Mouse (Mus musculus): ENCODE measurements around the gene Arnt. TPM values are rescaled to one million over a fixed set of nuclear protein-coding genes. Genes with fewer than 3 reads are reported as not detected.
"Not testable (repeated sequence)": the region's sequence is repeated elsewhere in the genome, so short reads cannot be mapped to it uniquely, and the experiment has no call there.

The Arnt gene
- total and polyA plus RNA-seq, 3 experiments, result 52.6 to 63.4 (median 53.9) TPM

DNA sequence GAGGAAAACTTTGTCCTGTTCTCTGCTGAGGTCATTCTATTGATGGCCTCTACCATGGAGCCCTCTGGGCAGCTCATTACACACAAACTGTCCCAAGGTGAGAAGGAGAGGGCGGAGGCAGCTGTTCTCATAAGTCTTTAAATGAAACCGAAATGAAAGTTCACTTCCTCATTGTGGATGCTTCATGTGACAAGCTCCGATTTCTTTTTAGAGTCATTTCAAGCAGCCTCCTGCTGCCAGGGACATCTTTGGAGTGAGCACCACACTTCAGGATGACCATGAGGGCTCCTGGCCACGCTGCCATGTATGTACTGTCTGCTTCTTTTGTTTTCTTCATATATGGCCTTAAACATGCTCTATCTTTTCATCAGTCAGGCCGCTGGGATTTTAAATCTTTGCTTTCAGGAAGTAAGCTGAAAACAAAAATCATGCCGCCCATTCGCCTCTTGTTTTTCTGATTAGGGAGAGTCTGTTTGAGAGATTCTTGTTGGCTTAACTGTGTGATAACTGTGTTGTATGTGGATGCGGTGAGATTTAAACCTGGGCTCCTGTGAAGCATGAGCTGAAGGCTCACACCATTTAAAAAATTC is 92.5 kb downstream of the Arnt start, which contains the start of gene Ctss:
TSS of gene Ctss (plus strand) at position 165 of the 590 bp plus-strand sequence.
- no peak for DNase-seq

DNA sequence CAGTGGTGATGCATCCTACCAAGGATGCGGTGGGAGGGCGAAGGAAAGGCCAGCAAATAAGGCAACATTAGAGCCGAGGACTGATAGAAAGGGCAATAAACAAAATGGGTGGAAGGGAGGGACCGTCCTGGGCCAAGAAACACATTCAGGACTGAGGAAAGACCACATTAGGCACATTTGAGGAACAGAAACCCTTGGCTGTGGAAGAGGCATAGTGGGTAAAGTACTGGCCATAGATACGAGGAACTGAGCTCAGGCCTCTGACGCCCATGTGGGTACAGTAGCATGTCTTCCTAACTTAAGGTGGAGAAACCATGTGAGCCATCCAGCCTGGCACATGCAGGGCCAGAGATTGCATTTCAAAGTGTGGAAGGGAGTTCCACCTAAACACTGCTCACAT is 95.6 kb downstream of the Arnt start:
- no peak for DNase-seq

- no peak for DNase-seq
Observed at GRCm38 (mm10) chr3:95531025-95531424, 96.8 kb downstream of the Arnt start.

DNA sequence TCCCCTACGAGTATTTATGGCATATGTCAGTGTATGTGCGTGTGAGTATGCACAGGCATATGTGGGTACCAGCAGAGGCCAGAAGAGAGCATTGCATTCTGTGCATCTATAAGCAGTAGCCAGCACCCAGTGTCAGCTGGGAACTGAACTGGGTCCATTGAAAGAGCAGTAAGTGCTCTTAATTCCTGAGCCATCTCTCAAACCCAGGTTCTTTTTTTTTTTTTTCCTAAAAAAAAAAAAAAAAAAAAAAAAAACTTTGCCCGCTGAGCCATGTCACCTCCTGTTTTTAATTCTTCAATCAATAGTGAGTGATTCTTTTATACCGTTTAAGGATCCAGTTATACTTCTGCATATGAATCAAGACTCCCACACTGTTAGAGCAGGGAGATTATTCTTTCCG is 99.2 kb downstream of the Arnt start:
- DNase-seq, result no peak

GRCm38 (mm10) chr3:95534927-95535326 is 100.7 kb downstream of the Arnt start:
- DNase-seq, result no peak

DNA sequence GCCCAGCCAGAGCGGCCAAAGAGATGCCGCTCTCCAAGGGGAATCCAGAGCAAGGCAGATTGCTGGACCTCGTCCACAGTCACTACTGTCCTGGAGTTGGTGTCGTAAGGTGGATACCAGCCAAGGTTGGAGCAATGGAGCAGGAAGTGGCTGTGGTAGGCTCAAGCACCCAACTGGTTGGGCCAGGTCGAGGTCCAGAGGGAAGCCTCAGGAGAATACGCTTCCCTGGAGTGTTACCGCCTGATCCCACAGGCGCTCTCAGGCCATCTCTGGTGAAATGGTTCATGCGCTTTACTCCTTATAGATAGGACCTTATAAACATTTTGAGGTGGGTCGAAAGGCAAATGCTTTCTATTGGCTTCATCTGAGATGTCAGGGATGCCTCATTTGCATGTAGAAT is 104.7 kb downstream of the Arnt start:
- no peak for DNase-seq

GRCm38 (mm10) chr3:95539837-95540236 is 105.6 kb downstream of the Arnt start:
- no peak for DNase-seq

DNA sequence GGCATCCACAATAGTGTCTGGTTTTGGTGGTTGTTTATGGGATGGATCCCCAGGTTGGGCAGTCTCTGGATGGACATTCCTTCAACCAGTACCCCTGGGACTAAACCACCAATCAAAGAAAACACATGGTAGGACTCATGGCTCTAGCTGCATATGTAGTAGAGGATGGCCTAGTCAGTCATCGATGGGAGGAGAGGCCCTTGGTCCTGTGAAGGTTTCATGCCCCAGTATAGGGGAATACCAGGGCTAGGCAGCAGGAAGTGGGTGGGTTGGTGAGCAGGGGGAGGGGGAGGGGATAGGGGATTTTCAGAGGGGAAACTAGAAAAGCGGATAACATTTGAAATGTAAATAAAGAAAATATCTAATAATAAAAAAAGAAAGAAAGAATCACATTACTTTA is 107.0 kb downstream of the Arnt start:
- DNase-seq, result not testable (repeated sequence)

GRCm38 (mm10) chr3:95542171-95542570 is 108.0 kb downstream of the Arnt start:
- DNase-seq, result no peak

GRCm38 (mm10) chr3:95542981-95543380 is 108.8 kb downstream of the Arnt start:
- no peak for DNase-seq

Other genes with a start within 250 kb of the Arnt start
- gene Gabpb2, start 216.5 kb upstream of the Arnt start, total RNA-seq (2021), result 10 to 100 TPM; 19.0 to 21.1 TPM
- 4.0 and 4.5 TPM in 2 replicates for gene Gabpb2, start 216.5 kb upstream of the Arnt start, polyA plus RNA-seq (2012; rRNA removed)
- gene Cdc42se1, start 205.7 kb upstream of the Arnt start, total RNA-seq (2021), result 100 to 1,000 TPM in 1 of 2 experiments, 10 to 100 TPM in 1; 89.7 to 102 TPM
- gene Cdc42se1, start 205.7 kb upstream of the Arnt start, polyA plus RNA-seq (2012; rRNA removed), result 46.1 and 53.0 TPM in 2 replicates
- gene Mllt11, start 202.2 kb upstream of the Arnt start, total RNA-seq (2021), result 1 to 10 TPM; 8.0 to 8.7 TPM
- gene Mllt11, start 202.2 kb upstream of the Arnt start, polyA plus RNA-seq (2012; rRNA removed), result 7.2 and 9.2 TPM in 2 replicates
- gene Gm128, start 192.8 kb upstream of the Arnt start, total RNA-seq (2021), result under 1 TPM in 1 of 2 experiments, not detected in 1; 0.21 TPM
- 0.20 and 0.22 TPM in 2 replicates for gene Gm128, start 192.8 kb upstream of the Arnt start, polyA plus RNA-seq (2012; rRNA removed)
- gene Bnipl, start 183.2 kb upstream of the Arnt start, total RNA-seq (2021), result not detected
- gene Bnipl, start 183.2 kb upstream of the Arnt start, polyA plus RNA-seq (2012; rRNA removed), result not detected in 2 replicates
- 100 to 1,000 TPM; 131 to 139 TPM for gene Mindy1, start 153.0 kb upstream of the Arnt start, total RNA-seq (2021)
- gene Mindy1, start 153.0 kb upstream of the Arnt start, polyA plus RNA-seq (2012; rRNA removed), result 209 and 296 TPM in 2 replicates
- gene Prune1, start 152.3 kb upstream of the Arnt start, total RNA-seq (2021), result 10 to 100 TPM; 26.3 to 31.1 TPM
- gene Prune1, start 152.3 kb upstream of the Arnt start, polyA plus RNA-seq (2012; rRNA removed), result 14.1 and 15.4 TPM in 2 replicates
- 1 to 10 TPM; 1.2 to 2.5 TPM for gene Anxa9, start 127.2 kb upstream of the Arnt start, total RNA-seq (2021)
- gene Anxa9, start 127.2 kb upstream of the Arnt start, polyA plus RNA-seq (2012; rRNA removed), result 0.88 and 1.3 TPM in 2 replicates
- 100 to 1,000 TPM; 224 to 263 TPM for gene Cers2, start 119.6 kb upstream of the Arnt start, total RNA-seq (2021)
- 78.7 and 99.1 TPM in 2 replicates for gene Cers2, start 119.6 kb upstream of the Arnt start, polyA plus RNA-seq (2012; rRNA removed)
- gene Setdb1, start 77.2 kb upstream of the Arnt start, total RNA-seq (2021), result 10 to 100 TPM; 20.7 to 21.7 TPM
- 6.9 and 7.6 TPM in 2 replicates for gene Setdb1, start 77.2 kb upstream of the Arnt start, polyA plus RNA-seq (2012; rRNA removed)
- not detected for gene 4930558C23Rik, start 31.5 kb upstream of the Arnt start, total RNA-seq (2021)
- gene 4930558C23Rik, start 31.5 kb upstream of the Arnt start, polyA plus RNA-seq (2012; rRNA removed), result not detected in 2 replicates
- 1 to 10 TPM; 4.4 to 5.0 TPM for gene Ctsk, start 64.9 kb downstream of the Arnt start, total RNA-seq (2021)
- 0.48 and 0.86 TPM in 2 replicates for gene Ctsk, start 64.9 kb downstream of the Arnt start, polyA plus RNA-seq (2012; rRNA removed)
- 10 to 100 TPM; 51.8 to 57.1 TPM for gene Ctss, start 92.4 kb downstream of the Arnt start, total RNA-seq (2021)
- 5.5 and 8.0 TPM in 2 replicates for gene Ctss, start 92.4 kb downstream of the Arnt start, polyA plus RNA-seq (2012; rRNA removed)
- gene Hormad1, start 125.3 kb downstream of the Arnt start, total RNA-seq (2021), result not detected
- not detected in 2 replicates for gene Hormad1, start 125.3 kb downstream of the Arnt start, polyA plus RNA-seq (2012; rRNA removed)
- gene Golph3l, start 154.5 kb downstream of the Arnt start, total RNA-seq (2021), result 10 to 100 TPM; 39.3 to 52.5 TPM
- 2.1 and 2.3 TPM in 2 replicates for gene Golph3l, start 154.5 kb downstream of the Arnt start, polyA plus RNA-seq (2012; rRNA removed)
- gene Ensa, start 190.6 kb downstream of the Arnt start, total RNA-seq (2021), result 100 to 1,000 TPM in 1 of 2 experiments, 10 to 100 TPM in 1; 82.5 to 104 TPM
- 7.2 and 9.0 TPM in 2 replicates for gene Ensa, start 190.6 kb downstream of the Arnt start, polyA plus RNA-seq (2012; rRNA removed)
- gene Mcl1, start 224.4 kb downstream of the Arnt start, total RNA-seq (2021), result 100 to 1,000 TPM; 152 to 159 TPM
- 272 and 291 TPM in 2 replicates for gene Mcl1, start 224.4 kb downstream of the Arnt start, polyA plus RNA-seq (2012; rRNA removed)